Mouse (Mus musculus) midbrain, embryonic 12.5 days (tissue): ENCODE measurements around the gene Klhl29. TPM values are rescaled to one million over a fixed set of nuclear protein-coding genes. Genes with fewer than 3 reads are reported as not detected.

Source experiments
- ATAC-seq: fragments of 200-750 bp; cut with Nextera tagmentation; 2 replicates; pipeline ENCODE4 v1.8.0; 2017; ENCODE audit warnings: low read depth, moderate TSS enrichment, moderate library complexity; ENCODE audit not compliant: low FRiP score
- H3K27ac ChIP-seq: fragments of 300-500 bp; sonication (generic); replicated peaks from 2 replicates; pipeline ENCODE4 v1.5.1; 2016; ENCODE audit warnings: mild to moderate bottlenecking
- H3K27me3 ChIP-seq: fragments of 300-500 bp; sonication (generic); 2 replicates; pipeline ENCODE4 v1.6.1; 2016; ENCODE audit warnings: mild to moderate bottlenecking
- H3K36me3 ChIP-seq: fragments of 300-500 bp; sonication (generic); 2 replicates; pipeline ENCODE4 v1.6.1; 2016
- H3K4me1 ChIP-seq: fragments of 300-500 bp; sonication (generic); 2 replicates; pipeline ENCODE4 v1.6.1; 2016
- H3K4me2 ChIP-seq: fragments of 300-500 bp; sonication (generic); replicated peaks from 2 replicates; pipeline ENCODE4 v1.6.1; 2016; ENCODE audit warnings: mild to moderate bottlenecking, moderate library complexity
- H3K4me3 ChIP-seq: fragments of 300-500 bp; sonication (generic); 2 replicates; pipeline ENCODE4 v1.5.1; 2016; ENCODE audit warnings: mild to moderate bottlenecking
- H3K9ac ChIP-seq: fragments of 300-500 bp; sonication (generic); replicated peaks from 2 replicates; pipeline ENCODE4 v1.6.1; 2016; ENCODE audit warnings: mild to moderate bottlenecking, moderate library complexity
- H3K9me3 ChIP-seq: fragments of 300-500 bp; sonication (generic); 2 replicates; pipeline ENCODE4 v1.6.1; 2016; ENCODE audit warnings: mild to moderate bottlenecking
- WGBS: fragments of 180-500 bp; shearing (Covaris S2); methylation state at CpG from one replicate; pipeline ENCODE4 v1.1.7; 2016; 5-methylcytosine and 5-hydroxymethylcytosine counted together
- polyA plus RNA-seq: library from polyadenylated mRNA; unstranded; fragments of >200 nt; fragmentation: Nextera tagmentation; extraction: Ambion mirVana; gene quantifications from 2 replicates; pipeline ENCODE4 v1.2.1, GENCODE M21; 2016

The Klhl29 gene
- polyA plus RNA-seq, 1 experiment from 2014 or later, result 4.1 TPM

DNA sequence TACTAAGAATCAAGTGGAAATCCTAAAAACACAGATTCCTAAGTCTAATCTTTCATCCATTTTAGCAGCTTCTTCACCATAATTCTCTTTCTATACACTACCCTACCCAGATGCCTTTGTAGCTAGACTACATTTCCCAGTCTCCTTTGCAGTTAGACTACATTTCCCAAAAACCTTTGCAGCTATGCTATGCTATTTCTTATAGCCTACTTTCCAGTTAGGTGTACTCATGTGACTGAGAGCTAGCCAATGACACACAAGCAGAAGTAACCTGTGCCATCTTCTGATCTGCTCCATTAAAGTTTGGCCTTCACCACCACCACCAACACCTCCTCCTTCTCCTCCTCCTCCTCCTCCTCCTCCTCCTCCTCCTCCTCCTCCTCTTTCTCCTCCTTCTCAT lies 11.2 kb upstream of the Klhl29 start:
- no peaks in the 10 kb centered on the region for H3K36me3 ChIP-seq
- 0 out of 2 replicates have a peak, but pooled peaks have one; percentile 23 for ATAC-seq

DNA sequence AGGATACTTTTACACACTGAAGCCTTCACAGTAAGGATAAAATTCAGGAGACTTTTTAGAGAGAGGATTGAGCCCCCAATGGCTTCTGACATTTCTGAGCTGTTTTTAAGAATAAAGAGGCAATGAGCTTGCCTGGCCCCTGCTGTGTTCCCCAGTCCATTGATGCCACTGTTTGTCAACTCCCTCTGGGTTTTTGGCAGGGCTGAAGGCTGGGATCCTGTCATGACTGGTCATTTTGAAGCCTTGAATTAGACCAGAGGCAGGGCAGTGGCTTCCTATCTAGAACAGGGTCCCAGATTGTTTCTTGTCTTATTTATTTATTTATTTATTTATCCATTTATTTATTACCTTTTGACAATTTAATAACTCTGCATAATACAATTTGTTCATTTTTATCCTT lies 6.2 kb upstream of the Klhl29 start:
- Histone ChIP-seq H3K4me1 (no peaks in the 10 kb centered on the region), H3K9me3 (no peaks in the 10 kb centered on the region), H3K4me2 (no peak overlapping the region), H3K27me3 (peaks cover 12% of the 10 kb centered on the region), H3K9ac (no peak overlapping the region), H3K4me3 (no peak overlapping the region), H3K27ac (no peak overlapping the region), H3K36me3 (no peaks in the 10 kb centered on the region)
- ATAC-seq, result no peak

More for the DNA sequence above, 11.2 kb upstream of the Klhl29 start:
- H3K27ac ChIP-seq, result no peak overlapping the region
- H3K4me1 ChIP-seq, result no peaks in the 10 kb centered on the region
- H3K27me3 ChIP-seq, result no peaks in the 10 kb centered on the region
- no peaks in the 10 kb centered on the region for H3K9me3 ChIP-seq
- H3K4me2 ChIP-seq, result no peak overlapping the region
- H3K4me3 ChIP-seq, result no peak overlapping the region
- H3K9ac ChIP-seq, result no peak overlapping the region

DNA sequence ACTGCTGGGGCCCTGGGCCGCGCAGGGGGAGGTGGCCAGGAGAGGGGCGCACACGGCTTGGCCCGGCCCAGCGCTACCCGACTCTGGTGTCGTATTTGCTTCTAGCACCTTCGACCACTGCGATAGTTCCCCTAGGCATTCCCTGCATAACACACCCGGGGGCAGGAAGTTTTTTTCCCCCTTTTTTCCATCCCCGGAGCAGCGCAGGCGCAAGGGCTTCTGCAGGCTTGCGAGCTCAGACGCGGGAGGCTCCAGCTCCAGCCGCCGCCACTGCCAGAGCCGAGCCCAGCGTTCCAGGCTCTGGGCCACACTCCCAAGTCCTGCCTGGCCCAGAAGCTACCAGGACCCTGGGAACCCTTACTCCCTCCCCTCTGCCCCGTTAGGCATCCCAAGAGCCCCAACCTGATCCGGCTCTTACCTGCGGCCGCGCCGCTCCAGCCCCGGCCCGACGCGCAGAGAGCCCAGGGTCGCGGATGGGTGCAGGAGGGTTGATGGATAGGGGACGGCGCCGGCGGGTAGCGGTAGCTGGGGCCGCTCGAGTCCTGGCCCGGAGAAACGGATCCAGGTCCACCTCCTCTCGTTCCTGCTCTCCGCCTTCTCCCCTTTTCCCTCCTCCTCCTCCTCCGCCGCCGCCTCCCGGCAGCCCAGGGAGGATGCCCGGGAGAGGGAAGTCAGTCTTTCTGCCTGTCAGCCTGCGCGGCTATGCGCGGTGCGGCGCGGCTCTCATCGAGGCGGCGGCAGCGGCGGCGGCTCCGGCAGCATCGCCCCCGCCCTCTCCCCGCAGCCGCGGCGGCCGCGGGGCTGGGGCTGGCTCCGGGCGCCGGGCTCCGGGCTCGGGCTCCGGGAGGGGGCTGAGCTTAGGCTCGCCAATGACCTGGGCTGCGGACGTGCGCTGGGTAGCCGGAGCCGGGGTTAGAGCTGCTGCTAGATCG lies 532 bp downstream of the Klhl29 start:
- H3K27me3 ChIP-seq, result peaks cover 32% of the 10 kb centered on the region
- peaks cover 29% of the 10 kb centered on the region for H3K4me1 ChIP-seq
- ATAC-seq, result peak; percentile 73
- under 1% methylated on average over 77 of the region's 84 CpGs for WGBS
- H3K9me3 ChIP-seq, result no peaks in the 10 kb centered on the region
- H3K9ac ChIP-seq, result peak overlapping the region; percentile 85
- peak overlapping the region; percentile 97 for H3K4me2 ChIP-seq
- peak overlapping the region; percentile 92 for H3K27ac ChIP-seq
- no peaks in the 10 kb centered on the region for H3K36me3 ChIP-seq
- peak overlapping the region; percentile 59 for H3K4me3 ChIP-seq

DNA sequence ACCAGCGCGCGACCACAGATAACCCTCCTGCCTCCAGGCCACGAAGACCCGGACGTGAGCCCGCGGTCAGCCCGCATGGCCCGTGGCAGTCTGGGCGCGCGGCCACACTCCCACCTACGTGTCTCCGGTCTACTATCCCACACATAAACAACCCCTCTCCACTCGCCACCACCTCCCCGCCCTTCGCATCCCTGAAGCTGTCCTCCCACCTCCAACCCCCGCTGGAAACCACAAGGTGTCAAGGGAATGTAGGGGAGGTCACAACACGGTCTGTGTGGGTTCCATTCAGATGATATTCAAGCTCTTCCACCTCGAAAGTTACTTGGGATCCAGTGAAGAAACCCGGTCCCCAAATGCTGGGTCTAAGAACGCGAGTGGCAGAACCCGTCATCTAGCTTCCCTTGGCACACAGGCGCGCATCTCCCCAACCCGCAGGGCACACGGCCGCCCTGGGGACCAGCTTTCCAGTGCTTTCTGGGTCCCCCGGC lies 1.2 kb downstream of the Klhl29 start:
- Histone ChIP-seq H3K4me1 (peaks cover 29% of the 10 kb centered on the region), H3K9ac (peak overlapping the region; percentile 85), H3K9me3 (no peaks in the 10 kb centered on the region), H3K4me3 (peak overlapping the region; percentile 59), H3K27me3 (peaks cover 32% of the 10 kb centered on the region), H3K27ac (peak overlapping the region; percentile 92), H3K4me2 (peak overlapping the region; percentile 97), H3K36me3 (no peaks in the 10 kb centered on the region)
- no peak for ATAC-seq
- WGBS, result under 1% methylated on average over 31 of the region's 31 CpGs

DNA sequence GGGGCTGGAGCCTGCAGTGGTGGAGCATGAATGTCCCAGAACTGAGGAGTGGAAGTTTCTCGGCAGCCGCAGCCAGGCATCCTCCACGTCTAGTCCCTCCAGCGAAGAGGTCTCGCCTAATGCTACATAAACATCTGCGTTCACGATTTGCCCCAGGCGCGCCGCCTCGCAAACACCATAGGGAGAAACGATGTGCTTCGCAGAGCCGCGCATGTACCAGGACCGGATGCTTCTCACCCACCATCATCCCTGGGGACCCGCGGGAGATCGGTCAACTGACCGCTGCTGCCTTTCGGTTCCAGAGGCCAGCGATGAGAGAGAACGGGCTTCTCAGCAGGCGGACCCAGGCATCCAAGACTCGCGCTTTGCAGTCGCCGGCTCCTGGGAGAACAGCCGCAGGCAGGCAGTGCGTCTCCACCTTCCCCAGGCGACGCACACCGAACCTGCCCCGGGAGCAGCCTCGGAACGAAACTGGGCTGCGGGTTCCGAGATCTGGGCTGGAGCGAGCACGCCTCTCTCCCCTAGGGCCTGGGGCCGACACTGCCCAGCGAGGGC lies 1.8 kb downstream of the Klhl29 start:
- Histone ChIP-seq H3K4me3 (peak overlapping the region; percentile 59), H3K36me3 (no peaks in the 10 kb centered on the region), H3K9me3 (no peaks in the 10 kb centered on the region), H3K9ac (peak overlapping the region; percentile 85), H3K27me3 (peaks cover 32% of the 10 kb centered on the region), H3K27ac (peak overlapping the region; percentile 92), H3K4me2 (peak overlapping the region; percentile 97), H3K4me1 (peaks cover 29% of the 10 kb centered on the region)
- under 1% methylated on average over 42 of the region's 42 CpGs for WGBS
- ATAC-seq, result no peak

DNA sequence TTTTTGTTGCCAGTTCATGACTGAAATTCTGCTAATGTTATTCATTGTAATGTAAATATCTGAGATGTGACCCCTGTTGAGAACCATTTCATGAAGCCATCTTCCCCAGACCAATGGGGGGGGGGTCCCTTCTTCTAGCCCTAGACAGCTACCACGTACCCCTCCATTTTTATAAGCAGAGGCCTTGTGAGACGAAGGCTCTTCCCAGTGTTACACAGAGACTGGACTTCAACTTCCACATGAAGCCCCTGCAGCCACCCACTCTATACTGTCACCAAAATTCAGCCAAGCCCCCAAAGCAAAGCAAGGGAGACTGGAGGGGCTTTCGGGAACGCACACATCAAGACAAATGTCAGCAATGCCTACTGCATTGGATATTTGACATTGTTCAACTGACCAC lies 6.1 kb downstream of the Klhl29 start:
- Histone ChIP-seq H3K36me3 (no peaks in the 10 kb centered on the region), H3K4me1 (peaks cover 22% of the 10 kb centered on the region), H3K9me3 (no peaks in the 10 kb centered on the region), H3K27me3 (peaks cover 13% of the 10 kb centered on the region), H3K9ac (no peak overlapping the region), H3K4me2 (no peak overlapping the region), H3K4me3 (no peak overlapping the region), H3K27ac (no peak overlapping the region)
- 93% methylated on average over 4 of the region's 4 CpGs for WGBS
- no peak for ATAC-seq

DNA sequence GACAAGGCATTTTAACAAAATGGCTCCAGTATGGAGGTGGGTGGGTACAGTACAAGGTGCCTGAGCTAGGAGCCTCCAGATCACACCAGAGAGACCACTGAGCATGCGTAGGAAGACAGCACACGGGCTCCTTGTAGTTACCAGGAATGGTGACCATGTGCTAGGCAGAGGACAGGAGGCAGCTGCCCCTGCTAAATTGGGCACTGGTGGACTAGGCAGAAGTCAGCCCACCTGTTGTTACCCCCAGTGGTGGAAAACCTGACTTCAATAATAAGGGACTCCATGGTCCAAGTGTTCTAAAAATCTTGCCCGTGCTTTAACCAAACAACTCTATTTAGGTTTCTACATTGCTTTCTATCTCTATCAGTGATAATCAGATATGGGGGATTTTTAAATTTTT lies 10.6 kb downstream of the Klhl29 start:
- ATAC-seq, result no peak
- WGBS, result 83% methylated on average over 3 of the region's 3 CpGs
- H3K36me3 ChIP-seq, result no peaks in the 10 kb centered on the region
- no peaks in the 10 kb centered on the region for H3K27me3 ChIP-seq
- H3K4me2 ChIP-seq, result no peak overlapping the region
- H3K9me3 ChIP-seq, result no peaks in the 10 kb centered on the region
- no peak overlapping the region for H3K4me3 ChIP-seq
- no peak overlapping the region for H3K27ac ChIP-seq
- H3K9ac ChIP-seq, result no peak overlapping the region
- 0 out of 2 replicates have a peak, but pooled peaks cover 2% of the 10 kb centered on the region for H3K4me1 ChIP-seq

DNA sequence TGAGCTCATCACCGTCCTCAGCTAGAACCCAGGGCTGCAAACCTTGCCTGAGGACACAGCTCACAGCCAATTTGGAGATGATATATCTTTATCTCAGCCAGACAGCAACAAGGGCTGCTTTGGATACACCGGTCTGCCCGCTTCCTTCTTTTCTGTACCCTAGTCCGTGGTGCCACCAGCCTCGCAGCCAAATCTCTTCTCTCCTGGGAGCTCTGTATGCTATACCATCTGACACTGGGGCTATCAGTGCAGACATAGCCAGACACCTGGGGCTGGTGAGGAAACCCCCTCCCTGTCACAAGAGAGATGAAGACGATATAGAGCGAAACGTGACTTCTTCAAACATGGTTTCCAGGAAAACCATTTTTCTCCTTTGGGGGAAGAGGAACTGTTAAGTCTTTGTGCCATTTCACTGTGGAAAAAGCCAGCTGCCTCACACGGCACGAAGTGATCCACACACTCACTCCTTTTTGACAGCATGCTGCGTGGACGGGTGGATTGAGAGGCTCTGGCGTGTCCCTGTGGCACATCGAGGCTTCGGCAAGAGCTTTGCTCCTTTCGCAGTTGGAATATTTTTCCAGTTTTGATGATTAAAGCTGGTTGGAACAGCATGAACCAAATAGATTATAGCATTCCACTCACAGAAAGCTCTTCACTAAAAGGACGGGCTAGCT lies 11.4 kb downstream of the Klhl29 start:
- H3K4me3 ChIP-seq, result no peak overlapping the region
- H3K36me3 ChIP-seq, result no peaks in the 10 kb centered on the region
- H3K4me2 ChIP-seq, result no peak overlapping the region
- no peak for ATAC-seq
- 86% methylated on average over 17 of the region's 17 CpGs for WGBS
- no peaks in the 10 kb centered on the region for H3K27me3 ChIP-seq
- peaks cover 7% of the 10 kb centered on the region; the same call in 1 of the 2 replicates for H3K4me1 ChIP-seq
- H3K9me3 ChIP-seq, result no peaks in the 10 kb centered on the region
- H3K9ac ChIP-seq, result no peak overlapping the region
- H3K27ac ChIP-seq, result no peak overlapping the region

GRCm38 (mm10) chr12:5359065-5359464 lies 16.4 kb downstream of the Klhl29 start:
- 51% methylated on average over 5 of the region's 5 CpGs for WGBS
- Histone ChIP-seq H3K27me3 (no peaks in the 10 kb centered on the region), H3K4me2 (no peak overlapping the region), H3K4me1 (peaks cover 20% of the 10 kb centered on the region; the same call in 1 of the 2 replicates), H3K36me3 (no peaks in the 10 kb centered on the region), H3K9me3 (no peaks in the 10 kb centered on the region), H3K27ac (0 out of 2 replicates have a peak overlapping the region, but pooled peaks have one; percentile 20), H3K4me3 (no peak overlapping the region), H3K9ac (no peak overlapping the region)
- no peak for ATAC-seq

- WGBS, result 66% methylated on average over 6 of the region's 6 CpGs
- Histone ChIP-seq H3K27ac (no peak overlapping the region), H3K4me3 (no peak overlapping the region), H3K27me3 (no peaks in the 10 kb centered on the region), H3K4me1 (peaks cover 20% of the 10 kb centered on the region; the same call in 1 of the 2 replicates), H3K9me3 (no peaks in the 10 kb centered on the region), H3K36me3 (no peaks in the 10 kb centered on the region), H3K9ac (no peak overlapping the region), H3K4me2 (no peak overlapping the region)
- ATAC-seq, result no peak
Observed at GRCm38 (mm10) chr12:5358497-5358896, 17.0 kb downstream of the Klhl29 start.

DNA sequence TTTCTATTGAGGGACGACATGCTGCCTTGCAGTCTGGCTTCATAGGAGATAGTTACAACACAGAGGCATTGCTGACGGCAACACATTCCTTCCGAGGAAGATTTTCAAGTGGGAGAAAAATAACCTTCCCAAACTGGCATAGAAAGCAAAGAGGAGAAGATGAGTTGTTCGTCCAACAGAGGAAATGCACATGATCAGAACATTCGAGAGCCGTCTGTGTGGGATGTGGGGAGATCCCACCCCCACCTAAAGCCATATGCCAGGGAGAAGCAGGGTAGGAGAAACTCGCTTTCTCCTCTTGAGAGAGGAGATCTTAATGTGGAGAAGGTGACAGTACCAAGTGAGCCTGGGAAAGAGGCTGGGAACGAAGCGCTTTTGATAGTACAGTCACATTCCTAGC lies 22.1 kb downstream of the Klhl29 start:
- Histone ChIP-seq H3K27ac (no peak overlapping the region), H3K4me2 (no peak overlapping the region), H3K4me3 (no peak overlapping the region), H3K27me3 (no peaks in the 10 kb centered on the region), H3K9ac (no peak overlapping the region), H3K36me3 (no peaks in the 10 kb centered on the region), H3K9me3 (no peaks in the 10 kb centered on the region), H3K4me1 (peaks cover 8% of the 10 kb centered on the region; the same call in 1 of the 2 replicates)
- no peak for ATAC-seq
- 91% methylated on average over 9 of the region's 9 CpGs for WGBS

DNA sequence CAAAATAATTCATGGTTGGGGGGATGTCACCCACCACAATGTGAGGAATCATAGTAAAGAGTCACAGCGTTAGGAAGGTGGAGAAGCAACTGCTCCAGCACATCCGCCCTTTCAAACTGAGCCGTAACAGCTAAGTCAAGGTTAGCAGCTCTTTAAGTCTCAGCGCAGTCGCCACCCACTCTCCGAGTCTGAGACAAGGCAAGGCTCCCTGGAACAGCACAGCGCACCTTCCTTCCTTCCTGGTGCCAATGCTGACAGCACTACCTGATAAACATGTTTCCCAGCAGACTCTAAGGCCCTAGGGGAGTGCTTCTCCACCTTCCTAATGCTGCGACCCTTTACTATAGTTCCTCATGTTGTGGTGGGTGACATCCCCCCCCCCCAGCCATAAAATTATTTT lies 22.7 kb downstream of the Klhl29 start:
- no peaks in the 10 kb centered on the region for H3K27me3 ChIP-seq
- H3K4me2 ChIP-seq, result no peak overlapping the region
- no peak overlapping the region for H3K9ac ChIP-seq
- H3K36me3 ChIP-seq, result no peaks in the 10 kb centered on the region
- no peaks in the 10 kb centered on the region for H3K9me3 ChIP-seq
- H3K27ac ChIP-seq, result no peak overlapping the region
- peaks cover 6% of the 10 kb centered on the region; the same call in 1 of the 2 replicates for H3K4me1 ChIP-seq
- H3K4me3 ChIP-seq, result no peak overlapping the region
- 95% methylated on average over 8 of the region's 8 CpGs for WGBS
- no peak for ATAC-seq
